In the genomic region with DNA sequence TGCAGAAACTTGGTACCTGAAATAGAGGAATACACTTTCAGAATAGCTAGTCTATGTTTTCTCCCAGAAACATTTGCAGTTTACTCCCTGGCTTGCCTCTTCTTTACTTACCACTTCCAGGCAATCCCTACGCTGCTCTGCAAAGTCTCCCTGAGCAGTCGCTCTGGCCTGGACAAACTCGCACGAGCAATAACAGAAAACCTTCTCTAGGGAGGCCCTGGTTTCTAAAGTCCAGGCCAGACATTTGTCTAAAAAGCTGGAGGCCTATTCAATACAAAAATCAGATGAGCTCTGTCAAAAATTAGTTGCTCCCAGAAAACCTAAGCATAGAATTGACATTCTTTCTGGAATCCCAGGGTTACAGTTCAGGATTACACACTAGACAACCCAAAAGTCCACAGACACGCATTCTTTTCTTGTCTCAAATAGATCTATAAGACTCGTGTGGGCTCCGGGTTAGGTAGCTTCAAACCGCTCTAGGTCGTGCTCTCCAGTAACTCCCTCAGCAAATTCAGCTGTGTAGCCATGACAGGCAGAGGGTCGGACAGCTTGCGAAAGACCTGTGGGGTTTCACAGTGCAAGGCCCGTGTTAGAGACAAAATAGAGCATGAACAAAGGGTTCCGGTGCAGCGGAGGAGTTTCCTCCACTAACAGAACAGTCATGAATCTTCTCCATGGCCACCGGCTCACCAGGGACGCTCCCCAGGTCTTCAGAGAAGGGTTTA, we compare ENCODE assay signal across 14 mouse cellular contexts.
DNase-seq lines count a peak whose midpoint lies in the region; ATAC-seq and TF ChIP-seq lines count a peak whose summit lies in the region.
"Had no signal": no experiment of that assay in that cellular context is flagged by ENCODE, and none has a peak within 500 bp of the region (broad histone marks: within the 10 kb centered on the region; RNA-seq: fewer than 3 reads in every experiment).

No protein-coding gene starts in this region.

- H3K9me3 ChIP-seq in kidney, postnatal 0 days (replicated peaks; ENCODE audit: low read length), result no peaks in the 10 kb centered on the region
- H3K9me3 ChIP-seq in kidney, embryonic 16.5 days (ENCODE audit: low read length), result no peaks in the 10 kb centered on the region
- no peaks in the 10 kb centered on the region for H3K9me3 ChIP-seq in liver, embryonic 11.5 days (ENCODE audit: control insufficient read depth, low read length)
- H3K9me3 ChIP-seq: heart, embryonic 12.5 days; limb, embryonic 13.5 days had no signal

- H3K4me1 ChIP-seq in kidney, postnatal 0 days (replicated peaks; ENCODE audit: insufficient read depth, low read length), result no peaks in the 10 kb centered on the region
- no peaks in the 10 kb centered on the region for H3K4me1 ChIP-seq in kidney, embryonic 16.5 days (ENCODE audit: insufficient read depth, low read length)
- no peaks in the 10 kb centered on the region for H3K4me1 ChIP-seq in liver, embryonic 11.5 days (replicated peaks; ENCODE audit: control insufficient read depth, insufficient read depth, low read length)

- WGBS in kidney, postnatal 0 days, result 53% methylated on average over 16 of the region's 16 CpGs
- 53% methylated on average over 16 of the region's 16 CpGs for WGBS in kidney, embryonic 16.5 days
- WGBS in liver, embryonic 11.5 days, result 82% methylated on average over 16 of the region's 16 CpGs

- no peak overlapping the region for H3K9ac ChIP-seq in kidney, postnatal 0 days (ENCODE audit: low read depth, low read length)
- no peak overlapping the region for H3K9ac ChIP-seq in kidney, embryonic 16.5 days (replicated peaks; ENCODE audit: low read length)
- no peak overlapping the region for H3K9ac ChIP-seq in liver, embryonic 11.5 days (ENCODE audit: low read depth, low read length)
- H3K9ac ChIP-seq: heart, embryonic 12.5 days; limb, embryonic 13.5 days; lung, embryonic 14.5 days had no signal

- no peak overlapping the region for H3K4me3 ChIP-seq in kidney, postnatal 0 days (replicated peaks; ENCODE audit: low read depth, low read length)
- H3K4me3 ChIP-seq in kidney, embryonic 16.5 days (ENCODE audit: low read length), result no peak overlapping the region
- no peak overlapping the region for H3K4me3 ChIP-seq in liver, embryonic 11.5 days (ENCODE audit: low read depth, low read length)
- H3K4me3 ChIP-seq: heart, embryonic 12.5 days; limb, embryonic 13.5 days had no signal

- no peak for TF ChIP-seq CTCF in kidney, postnatal 0 days (IDR thresholded peaks at IDR 0.05; ENCODE audit: low read depth)

- ATAC-seq in kidney, postnatal 0 days (replicated peaks; ENCODE audit: low FRiP score, low read depth), result no peak
- ATAC-seq in kidney, embryonic 16.5 days (ENCODE audit: low FRiP score, low TSS enrichment), result no peak
- ATAC-seq in cerebellum, adult (ENCODE audit: insufficient number of reproducible peaks, low FRiP score, low TSS enrichment), result peak; percentile 53
- ATAC-seq in megakaryocyte-erythroid progenitor cell, adult 5-6 weeks (replicated peaks; ENCODE audit: low FRiP score, low TSS enrichment, poor library complexity, severe bottlenecking), result no peak
- ATAC-seq in liver, embryonic 11.5 days (replicated peaks; ENCODE audit: low FRiP score), result no peak
- ATAC-seq: inflammation-experienced regulatory T-cells, adult 6 months had no signal

- no peaks in the 10 kb centered on the region for H3K36me3 ChIP-seq in kidney, postnatal 0 days (ENCODE audit: insufficient read depth, low read length)
- H3K36me3 ChIP-seq in kidney, embryonic 16.5 days (ENCODE audit: insufficient read depth, low read length), result no peaks in the 10 kb centered on the region
- H3K36me3 ChIP-seq in liver, embryonic 11.5 days (ENCODE audit: control insufficient read depth, insufficient read depth, low read length), result no peaks in the 10 kb centered on the region
- H3K36me3 ChIP-seq: heart, embryonic 12.5 days; limb, embryonic 13.5 days had no signal

- no peak overlapping the region for H3K27ac ChIP-seq in kidney, postnatal 0 days
- no peak overlapping the region for H3K27ac ChIP-seq in kidney, embryonic 16.5 days (ENCODE audit: low read length)
- no peak overlapping the region for H3K27ac ChIP-seq in liver, embryonic 11.5 days (ENCODE audit: low read depth, low read length)
- H3K27ac ChIP-seq: limb, embryonic 13.5 days had no signal

- no peaks in the 10 kb centered on the region for H3K27me3 ChIP-seq in kidney, postnatal 0 days (ENCODE audit: insufficient read depth, low read length)
- no peaks in the 10 kb centered on the region for H3K27me3 ChIP-seq in kidney, embryonic 16.5 days (ENCODE audit: insufficient read depth, low read length)
- no peaks in the 10 kb centered on the region for H3K27me3 ChIP-seq in liver, embryonic 11.5 days (replicated peaks; ENCODE audit: control insufficient read depth, insufficient read depth, low read length)
- H3K27me3 ChIP-seq: heart, embryonic 12.5 days; limb, embryonic 13.5 days had no signal

- H3K4me2 ChIP-seq in kidney, postnatal 0 days (ENCODE audit: low read length), result no peak overlapping the region
- no peak overlapping the region for H3K4me2 ChIP-seq in kidney, embryonic 16.5 days (replicated peaks; ENCODE audit: low read depth, low read length)
- no peak overlapping the region for H3K4me2 ChIP-seq in liver, embryonic 11.5 days
- H3K4me2 ChIP-seq: heart, embryonic 12.5 days; limb, embryonic 13.5 days; lung, embryonic 14.5 days had no signal

- peak; percentile 11 for DNase-seq in kidney, postnatal 0 days (ENCODE audit: low spot score)
- DNase-seq in cerebellum, postnatal 10 days, result peak; percentile 73 to 79
- peak; percentile 58 to 71 for DNase-seq in layer of hippocampus, postnatal 10 days (ENCODE audit: low spot score in 2 of 2)
- no peak for DNase-seq in liver, embryonic 11.5 days (ENCODE audit: low spot score)
- DNase-seq in thymus, postnatal 14 days, result no peak
- DNase-seq: adrenal gland, adult 2 months; gastrocnemius, postnatal 14 days; lung, embryonic 14.5 days had no signal

Comparison
In these comparisons a context has a peak if more than half of its experiments do, and no peak if none do; other contexts are left out.
1. DNase-seq: peak in kidney, postnatal 0 days (single experiment), cerebellum, postnatal 10 days (2 of 2) and layer of hippocampus, postnatal 10 days (2 of 2); none in liver, embryonic 11.5 days (single experiment) and thymus, postnatal 14 days (single experiment).